Mouse (Mus musculus) adrenal gland, postnatal 4 days (tissue): ENCODE measurements around the gene Lamb2. TPM values are rescaled to one million over a fixed set of nuclear protein-coding genes. Genes with fewer than 3 reads are reported as not detected.

ENCODE experiments used
- DNase-seq, 2 experiments: peaks; one replicate each; pipeline ENCODE4 v3.0.0; 2021 to 2022; ENCODE audit warnings: low spot score in 2 of 2, mixed read lengths in 2 of 2
- total RNA-seq, 2 experiments: library from RNA; stranded (reverse); gene quantifications; 2 replicates each; pipeline ENCODE4 v1.2.3; 2021

Lamb2 gene
- total RNA-seq, 2 experiments from 2014 or later, result 136 to 153 TPM

GRCm38 (mm10) chr9:108460319-108461178, 19.0 kb upstream of the Lamb2 start, which contains the start of gene Ccdc71:
Gene Ccdc71 (plus strand): TSS chr9:108460527.
- DNase-seq, result peak; percentile 62 to 77

- DNase-seq, result no peak
Measured at GRCm38 (mm10) chr9:108461181-108461631, 18.3 kb upstream of the Lamb2 start, which contains the start of gene Klhdc8b. Gene Klhdc8b (minus strand): TSS chr9:108461581.

GRCm38 (mm10) chr9:108461675-108462074, 17.9 kb upstream of the Lamb2 start:
- no peak for DNase-seq

- no peak for DNase-seq
Measured at GRCm38 (mm10) chr9:108462192-108462591, 17.3 kb upstream of the Lamb2 start.

GRCm38 (mm10) chr9:108463713-108464112, 15.8 kb upstream of the Lamb2 start:
- DNase-seq, result no peak

- DNase-seq, result no peak
Measured at GRCm38 (mm10) chr9:108466219-108466618, 13.3 kb upstream of the Lamb2 start.

- no peak for DNase-seq
Measured at GRCm38 (mm10) chr9:108469430-108469829, 10.1 kb upstream of the Lamb2 start.

GRCm38 (mm10) chr9:108469845-108470244, 9.7 kb upstream of the Lamb2 start:
- no peak for DNase-seq

- DNase-seq, result no peak
Measured at GRCm38 (mm10) chr9:108474528-108474927, 5.0 kb upstream of the Lamb2 start.

GRCm38 (mm10) chr9:108478638-108479156, 839 bp upstream of the Lamb2 start:
- DNase-seq, result peak; percentile 47 to 52

- no peak for DNase-seq
Measured at GRCm38 (mm10) chr9:108479241-108479640, 295 bp upstream of the Lamb2 start.

- no peak for DNase-seq
Measured at GRCm38 (mm10) chr9:108480813-108481519, 1.4 kb downstream of the Lamb2 start.

GRCm38 (mm10) chr9:108481520-108482210, 2.1 kb downstream of the Lamb2 start:
- DNase-seq, result no peak

- DNase-seq, result no peak
Measured at GRCm38 (mm10) chr9:108483051-108483790, 3.7 kb downstream of the Lamb2 start.

- DNase-seq, result no peak
Measured at GRCm38 (mm10) chr9:108484021-108484420, 4.5 kb downstream of the Lamb2 start.

- DNase-seq, result no peak
Measured at GRCm38 (mm10) chr9:108485301-108485875, 5.9 kb downstream of the Lamb2 start.

GRCm38 (mm10) chr9:108486973-108487530, 7.5 kb downstream of the Lamb2 start:
- DNase-seq, result no peak

GRCm38 (mm10) chr9:108488403-108488802, 8.9 kb downstream of the Lamb2 start:
- no peak for DNase-seq

- no peak for DNase-seq
Measured at GRCm38 (mm10) chr9:108489215-108489614, 9.7 kb downstream of the Lamb2 start.
